Mouse (Mus musculus) myocyte (in vitro differentiated cells): ENCODE measurements around the gene Stip1.

ENCODE experiments used
- MAX ChIP-seq: IDR thresholded peaks from one replicate; pipeline ENCODE4 v1.6.1; 2011; ENCODE audit warnings: low read depth, mild to moderate bottlenecking, control low read depth
- POLR2AphosphoS2 ChIP-seq: IDR thresholded peaks from one replicate; pipeline ENCODE4 v1.6.1; 2011; ENCODE audit warnings: low read depth, control low read depth; ENCODE audit not compliant: insufficient read length

DNA sequence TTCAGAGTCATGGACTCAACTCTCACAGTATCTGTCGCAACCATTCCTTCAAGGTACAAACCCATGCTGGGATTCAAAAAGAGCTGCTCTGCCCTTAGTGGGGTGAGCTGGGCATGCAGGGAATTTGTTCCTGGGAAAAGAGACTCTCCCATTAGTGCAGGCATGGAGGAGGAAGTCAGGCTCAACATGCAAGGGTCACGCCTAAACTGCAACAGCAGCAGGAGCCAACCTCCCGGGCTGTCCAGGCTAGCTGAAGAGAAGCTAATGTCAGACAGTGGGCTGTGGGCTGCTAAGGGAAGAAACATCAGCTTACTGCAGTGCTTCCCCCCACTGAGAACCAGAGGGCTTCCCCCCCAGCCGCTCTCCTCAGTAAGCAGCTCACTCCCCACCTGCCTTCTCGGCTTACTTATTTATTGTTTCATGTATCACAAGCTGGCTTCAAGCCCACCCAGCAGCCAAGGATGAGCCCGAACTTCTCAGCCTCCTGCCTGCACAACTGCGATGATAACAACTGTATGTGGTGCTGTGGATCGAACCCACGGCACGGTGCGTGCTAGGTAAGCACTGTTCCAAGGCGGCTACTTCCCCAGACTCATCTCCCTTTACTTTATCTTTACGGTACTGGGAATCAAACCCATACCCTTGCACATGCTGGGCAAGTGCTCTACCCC is 67.4 kb downstream of the Stip1 start:
- no peak for TF ChIP-seq MAX
- no peak for TF ChIP-seq POLR2AphosphoS2
